Mouse (Mus musculus) B cell, adult 62 days (primary cell): ENCODE data around the gene Senp8. TPM values are rescaled to one million over a fixed set of nuclear protein-coding genes. Genes with fewer than 3 reads are reported as not detected.

Experiments used
- total RNA-seq: library from RNA; stranded (reverse); gene quantifications from 4 replicates; pipeline ENCODE4 v1.2.4, GENCODE M21; 2023

Senp8 gene
- 1.1 to 4.5 TPM (median 2.4 TPM) in 4 replicates for total RNA-seq

GRCm38 (mm10) chr9:59750267-59751065, at the start of gene Senp8, which contains the start of gene Myo9a:
Gene Senp8 (minus strand): TSS chr9:59750710.
Gene Myo9a (plus strand): TSS chr9:59750896.

Other genes with a start within 250 kb of the Senp8 start
- 56.7 to 62.4 TPM (median 59.7 TPM) in 4 replicates for gene Hexa, start 211.2 kb downstream of the Senp8 start, total RNA-seq
- 0.50 to 1.3 TPM (median 0.63 TPM) in 4 replicates for gene Tmem202, start 210.9 kb downstream of the Senp8 start, total RNA-seq
- gene Celf6, start 172.8 kb downstream of the Senp8 start, total RNA-seq: not detected in 4 replicates
- 62.7 to 73.8 TPM (median 65.6 TPM) in 4 replicates for gene Parp6, start 133.4 kb downstream of the Senp8 start, total RNA-seq
- 253 to 276 TPM (median 267 TPM) in 4 replicates for gene Pkm, start 94.3 kb downstream of the Senp8 start, total RNA-seq
- 0.16 to 0.39 TPM in 2 of 4 replicates, not detected in the others for gene Gramd2, start 70.6 kb downstream of the Senp8 start, total RNA-seq
- 13.7 to 17.2 TPM (median 16.3 TPM) in 4 replicates for gene Myo9a, start 186 bp upstream of the Senp8 start, total RNA-seq
- gene Nr2e3, start 209.9 kb upstream of the Senp8 start, total RNA-seq: not detected in 4 replicates